Comparison of ENCODE assay signal across 23 mouse cellular contexts in genomic region chr19:25266181-25266580, GRCm38 (mm10). TPM values are rescaled to one million over a fixed set of nuclear protein-coding genes. Genes with fewer than 3 reads are reported as not detected.
DNase-seq lines count a peak whose midpoint lies in the region; ATAC-seq lines count a peak whose summit lies in the region.
"Had no signal": no experiment of that assay in that cellular context is flagged by ENCODE, and none has a peak within 500 bp of the region (broad histone marks: within the 10 kb centered on the region; RNA-seq: fewer than 3 reads in every experiment).

No protein-coding gene starts in this region.

- peaks cover 23% of the 10 kb centered on the region for H3K4me1 ChIP-seq in embryonic facial prominence, embryonic 15.5 days
- H3K4me1 ChIP-seq in embryonic facial prominence, embryonic 10.5 days = peaks cover 22% of the 10 kb centered on the region
- no peaks in the 10 kb centered on the region; the same call in 1 of the 2 replicates for H3K4me1 ChIP-seq in midbrain, embryonic 12.5 days
- peaks cover 10% of the 10 kb centered on the region for H3K4me1 ChIP-seq in midbrain, embryonic 13.5 days (replicated peaks)
- H3K4me1 ChIP-seq in stomach, embryonic 16.5 days (ENCODE audit: control insufficient read depth, insufficient read depth, low read length) = peaks cover 9% of the 10 kb centered on the region; the same call in 1 of the 2 replicates
- H3K4me1 ChIP-seq: neural tube, embryonic 12.5 days had no signal

- no peaks in the 10 kb centered on the region for H3K27me3 ChIP-seq in embryonic facial prominence, embryonic 15.5 days
- no peaks in the 10 kb centered on the region for H3K27me3 ChIP-seq in embryonic facial prominence, embryonic 10.5 days (replicated peaks; ENCODE audit: low read depth, poor library complexity, severe bottlenecking)
- H3K27me3 ChIP-seq in midbrain, embryonic 12.5 days = peaks cover 5% of the 10 kb centered on the region; the same call in 1 of the 2 replicates
- H3K27me3 ChIP-seq in midbrain, embryonic 13.5 days = no peaks in the 10 kb centered on the region; the same call in 1 of the 2 replicates
- H3K27me3 ChIP-seq in stomach, embryonic 16.5 days (ENCODE audit: control insufficient read depth, insufficient read depth, low read length) = no peaks in the 10 kb centered on the region
- H3K27me3 ChIP-seq: embryonic facial prominence, embryonic 12.5 days; hindbrain, embryonic 15.5 days; neural tube, embryonic 12.5 days; Patski had no signal

- ATAC-seq in embryonic facial prominence, embryonic 15.5 days (ENCODE audit: insufficient number of reproducible peaks, low FRiP score, low TSS enrichment, low read depth) = no peak
- no peak for ATAC-seq in midbrain, embryonic 12.5 days (ENCODE audit: low FRiP score, low read depth)
- no peak for ATAC-seq in midbrain, embryonic 13.5 days
- ATAC-seq in stomach, embryonic 16.5 days (ENCODE audit: insufficient read depth, low FRiP score) = no peak
- ATAC-seq: CD4-positive, CD25-positive, alpha-beta regulatory T cell, adult 4 months; forebrain, embryonic 16.5 days; liver, postnatal 0 days; Patski had no signal

- no peak overlapping the region for H3K9ac ChIP-seq in embryonic facial prominence, embryonic 15.5 days
- no peak overlapping the region for H3K9ac ChIP-seq in midbrain, embryonic 12.5 days (replicated peaks)
- H3K9ac ChIP-seq in midbrain, embryonic 13.5 days (replicated peaks) = no peak overlapping the region
- no peak overlapping the region for H3K9ac ChIP-seq in stomach, embryonic 16.5 days (ENCODE audit: low read length)
- H3K9ac ChIP-seq: embryonic facial prominence, embryonic 12.5 days; hindbrain, embryonic 15.5 days; liver, postnatal 0 days; neural tube, embryonic 12.5 days had no signal

- H3K9me3 ChIP-seq in embryonic facial prominence, embryonic 15.5 days (replicated peaks) = no peaks in the 10 kb centered on the region
- H3K9me3 ChIP-seq in embryonic facial prominence, embryonic 10.5 days = no peaks in the 10 kb centered on the region
- no peaks in the 10 kb centered on the region for H3K9me3 ChIP-seq in midbrain, embryonic 12.5 days
- H3K9me3 ChIP-seq in midbrain, embryonic 13.5 days = no peaks in the 10 kb centered on the region
- H3K9me3 ChIP-seq in stomach, embryonic 16.5 days (replicated peaks; ENCODE audit: control insufficient read depth, low read length) = 0 out of 2 replicates have a peak, but pooled peaks cover 5% of the 10 kb centered on the region
- H3K9me3 ChIP-seq: embryonic facial prominence, embryonic 12.5 days; hindbrain, embryonic 15.5 days; limb, embryonic 10.5 days had no signal

- 69% methylated on average over 9 of the region's 9 CpGs for WGBS in embryonic facial prominence, embryonic 15.5 days
- 68% methylated on average over 9 of the region's 9 CpGs for WGBS in embryonic facial prominence, embryonic 10.5 days
- WGBS in midbrain, embryonic 12.5 days = 18% methylated on average over 9 of the region's 9 CpGs
- WGBS in midbrain, embryonic 13.5 days = 18% methylated on average over 9 of the region's 9 CpGs
- WGBS in stomach, embryonic 16.5 days = 50% methylated on average over 9 of the region's 9 CpGs

- no peaks in the 10 kb centered on the region for H3K36me3 ChIP-seq in embryonic facial prominence, embryonic 15.5 days
- no peaks in the 10 kb centered on the region for H3K36me3 ChIP-seq in embryonic facial prominence, embryonic 10.5 days (replicated peaks)
- no peaks in the 10 kb centered on the region for H3K36me3 ChIP-seq in midbrain, embryonic 12.5 days
- no peaks in the 10 kb centered on the region for H3K36me3 ChIP-seq in midbrain, embryonic 13.5 days
- H3K36me3 ChIP-seq in stomach, embryonic 16.5 days (ENCODE audit: control insufficient read depth, insufficient read depth, low read length) = no peaks in the 10 kb centered on the region
- H3K36me3 ChIP-seq: embryonic facial prominence, embryonic 12.5 days; hindbrain, embryonic 15.5 days; limb, embryonic 10.5 days; neural tube, embryonic 12.5 days had no signal

- H3K27ac ChIP-seq in embryonic facial prominence, embryonic 15.5 days (replicated peaks) = peak overlapping the region; percentile 48; the same call in 1 of the 2 replicates
- no peak overlapping the region for H3K27ac ChIP-seq in embryonic facial prominence, embryonic 10.5 days (replicated peaks)
- H3K27ac ChIP-seq in midbrain, embryonic 12.5 days (replicated peaks) = no peak overlapping the region
- no peak overlapping the region for H3K27ac ChIP-seq in midbrain, embryonic 13.5 days
- H3K27ac ChIP-seq in stomach, embryonic 16.5 days (ENCODE audit: low read length) = peak overlapping the region; percentile 20; the same call in 1 of the 2 replicates
- H3K27ac ChIP-seq: embryonic facial prominence, embryonic 12.5 days; hindbrain, embryonic 15.5 days; kidney, postnatal 0 days; limb, embryonic 10.5 days; neural tube, embryonic 12.5 days had no signal

- no peak overlapping the region for H3K4me3 ChIP-seq in embryonic facial prominence, embryonic 15.5 days (replicated peaks)
- no peak overlapping the region for H3K4me3 ChIP-seq in embryonic facial prominence, embryonic 10.5 days
- H3K4me3 ChIP-seq in midbrain, embryonic 12.5 days = no peak overlapping the region
- no peak overlapping the region for H3K4me3 ChIP-seq in midbrain, embryonic 13.5 days (replicated peaks)
- H3K4me3 ChIP-seq in stomach, embryonic 16.5 days (replicated peaks; ENCODE audit: low read length) = no peak overlapping the region
- H3K4me3 ChIP-seq: embryonic facial prominence, embryonic 12.5 days; hindbrain, embryonic 15.5 days; limb, embryonic 10.5 days; neural tube, embryonic 12.5 days had no signal

- DNase-seq in embryonic facial prominence, embryonic 10.5 days (ENCODE audit: low spot score) = no peak
- DNase-seq in kidney, adult 8-10 months = peak; percentile 51 to 53
- DNase-seq in kidney, postnatal 14 days = no peak
- DNase-seq: adrenal gland, adult 8-10 months; cerebellum, adult 8-10 months; gastrocnemius, postnatal 36 days; heart, postnatal 36 days; layer of hippocampus, adult 9-11 months; liver, postnatal 0 days; lung, postnatal 10 days; right cerebral cortex, postnatal 14 days had no signal

- H3K4me2 ChIP-seq in embryonic facial prominence, embryonic 15.5 days (replicated peaks) = no peak overlapping the region
- H3K4me2 ChIP-seq in midbrain, embryonic 12.5 days (replicated peaks) = peak overlapping the region; percentile 19; the same call in 1 of the 2 replicates
- H3K4me2 ChIP-seq in midbrain, embryonic 13.5 days (replicated peaks) = no peak overlapping the region
- no peak overlapping the region for H3K4me2 ChIP-seq in stomach, embryonic 16.5 days (ENCODE audit: low read depth, low read length)
- H3K4me2 ChIP-seq: embryonic facial prominence, embryonic 12.5 days; hindbrain, embryonic 15.5 days; neural tube, embryonic 12.5 days had no signal

RNA-seq across cellular contexts. Expression of gene Kank1, which starts 29.4 kb away (rescaled TPM):
- polyA plus RNA-seq in embryonic facial prominence, embryonic 15.5 days (2015; fragmentation: Nextera tagmentation; extraction: Ambion mirVana) = 26.2 and 26.6 TPM in 2 replicates
- polyA plus RNA-seq in embryonic facial prominence, embryonic 10.5 days (2016; fragmentation: Nextera tagmentation; extraction: Ambion mirVana) = 20.5 and 23.5 TPM in 2 replicates
- polyA plus RNA-seq in midbrain, embryonic 12.5 days (2016; fragmentation: Nextera tagmentation; extraction: Ambion mirVana) = 10.8 and 14.4 TPM in 2 replicates
- polyA plus RNA-seq in midbrain, embryonic 13.5 days (2015; fragmentation: Nextera tagmentation; extraction: Ambion mirVana) = 5.7 and 6.8 TPM in 2 replicates
- polyA plus RNA-seq in stomach, embryonic 16.5 days (2015; fragmentation: Nextera tagmentation; extraction: Ambion mirVana) = 37.7 and 39.1 TPM in 2 replicates
- polyA plus RNA-seq: CD4-positive, CD25-positive, alpha-beta regulatory T cell, adult 4 months had no signal

Comparison
In these comparisons a context has a peak if more than half of its experiments do, and no peak if none do; other contexts are left out.
1. H3K27ac ChIP-seq: peak in embryonic facial prominence, embryonic 15.5 days (single experiment) and stomach, embryonic 16.5 days (single experiment); none in embryonic facial prominence, embryonic 10.5 days (single experiment), midbrain, embryonic 12.5 days (single experiment) and midbrain, embryonic 13.5 days (single experiment).
2. DNase-seq: peak in kidney, adult 8-10 months (2 of 2); none in embryonic facial prominence, embryonic 10.5 days (single experiment) and kidney, postnatal 14 days (single experiment).